Mouse (Mus musculus) forebrain, postnatal 0 days (tissue): ENCODE data around the gene Hcrtr1. TPM values are rescaled to one million over a fixed set of nuclear protein-coding genes. Genes with fewer than 3 reads are reported as not detected.

Experiments used
- ATAC-seq: fragments of 200-750 bp; cut with Nextera tagmentation; 2 replicates; pipeline ENCODE4 v1.8.0; 2017; ENCODE audit warnings: mild to moderate bottlenecking, moderate library complexity
- DNase-seq: peaks from one replicate; pipeline ENCODE4 v3.0.0-alpha.2; 2015
- H3K27ac ChIP-seq: fragments of 300-500 bp; sonication (generic); 2 replicates; pipeline ENCODE4 v1.5.1; 2014; ENCODE audit warnings: low read depth, mild to moderate bottlenecking, antibody characterized with exemption, low read length, moderate library complexity, mixed read lengths
- H3K27me3 ChIP-seq: fragments of 300-500 bp; sonication (generic); 2 replicates; pipeline ENCODE4 v1.6.1; 2014; ENCODE audit warnings: mild to moderate bottlenecking, low read length, mixed read lengths; ENCODE audit not compliant: insufficient read depth
- H3K36me3 ChIP-seq: fragments of 300-500 bp; sonication (generic); 2 replicates; pipeline ENCODE4 v1.6.1; 2014; ENCODE audit warnings: mild to moderate bottlenecking, moderate library complexity; ENCODE audit not compliant: insufficient read depth
- H3K4me1 ChIP-seq: fragments of 300-500 bp; sonication (generic); 2 replicates; pipeline ENCODE4 v1.6.1; 2014; ENCODE audit warnings: antibody characterized with exemption; ENCODE audit not compliant: insufficient read depth
- H3K4me2 ChIP-seq: fragments of 300-500 bp; sonication (generic); 2 replicates; pipeline ENCODE4 v1.6.1; 2014; ENCODE audit warnings: low read depth, mild to moderate bottlenecking, moderate library complexity
- H3K4me3 ChIP-seq: fragments of 300-500 bp; sonication (generic); 2 replicates; pipeline ENCODE4 v1.5.1; 2014; ENCODE audit warnings: low read depth, low read length, mixed read lengths
- H3K9ac ChIP-seq: fragments of 300-500 bp; sonication (generic); 2 replicates; pipeline ENCODE4 v1.6.1; 2014; ENCODE audit warnings: mild to moderate bottlenecking
- H3K9me3 ChIP-seq: fragments of 300-500 bp; sonication (generic); 2 replicates; pipeline ENCODE4 v1.6.1; 2016; ENCODE audit warnings: low read length
- CTCF ChIP-seq: sonication (generic); IDR thresholded peaks from 2 replicates; pipeline ENCODE4 v1.5.1; 2016; ENCODE audit warnings: antibody characterized with exemption, control low read depth, low read depth
- WGBS: fragments of 180-500 bp; shearing (Covaris S2); extraction: QIAGEN DNeasy Blood & Tissue Kit; methylation state at CpG from one replicate; pipeline ENCODE4 v1.1.7; 2014; 5-methylcytosine and 5-hydroxymethylcytosine counted together
- polyA plus RNA-seq: library from polyadenylated mRNA; unstranded; fragments of >200 nt; fragmentation: Nextera tagmentation; extraction: Ambion mirVana; gene quantifications from 2 replicates; pipeline ENCODE4 v1.2.1, GENCODE M21; 2015
- total RNA-seq: library from RNA; depleted of rRNA; stranded (reverse); fragments of >200 nt; gene quantifications from 2 replicates; pipeline ENCODE4 v1.2.3, GENCODE M21; 2014; rRNA removed

The Hcrtr1 gene
- total and polyA plus RNA-seq, 2 experiments from 2014 or later = 2.5 to 5.0 TPM

DNA sequence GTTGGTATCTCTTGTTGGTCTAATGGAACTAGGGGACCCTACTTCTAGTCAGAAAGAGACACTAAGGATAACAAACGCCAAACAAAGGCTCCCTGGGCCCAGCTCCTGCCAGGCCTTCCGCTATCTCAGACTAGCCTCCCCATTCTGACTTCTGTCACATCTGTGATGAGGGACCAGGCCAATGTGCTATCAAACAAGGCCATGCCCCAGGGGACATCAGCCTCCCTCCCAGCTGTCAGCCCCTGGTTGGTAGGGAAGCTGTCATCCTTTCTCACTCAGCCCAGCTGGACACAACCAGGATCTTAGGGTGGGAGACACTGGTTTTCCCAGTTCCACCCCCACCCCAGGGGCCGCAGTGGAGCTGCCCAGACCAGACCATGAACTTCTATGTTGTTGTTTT, 44.0 kb downstream of the Hcrtr1 start:
- DNase-seq = no peak
- H3K36me3 ChIP-seq = no peaks in the 10 kb centered on the region
- 40% methylated on average over 3 of the region's 3 CpGs for WGBS
- no peak overlapping the region for H3K27ac ChIP-seq
- no peaks in the 10 kb centered on the region for H3K4me1 ChIP-seq
- H3K27me3 ChIP-seq = no peaks in the 10 kb centered on the region
- no peak for TF ChIP-seq CTCF
- H3K9ac ChIP-seq = no peak overlapping the region
- no peak overlapping the region for H3K4me2 ChIP-seq
- no peaks in the 10 kb centered on the region for H3K9me3 ChIP-seq
- ATAC-seq = no peak
- H3K4me3 ChIP-seq = no peak overlapping the region

DNA sequence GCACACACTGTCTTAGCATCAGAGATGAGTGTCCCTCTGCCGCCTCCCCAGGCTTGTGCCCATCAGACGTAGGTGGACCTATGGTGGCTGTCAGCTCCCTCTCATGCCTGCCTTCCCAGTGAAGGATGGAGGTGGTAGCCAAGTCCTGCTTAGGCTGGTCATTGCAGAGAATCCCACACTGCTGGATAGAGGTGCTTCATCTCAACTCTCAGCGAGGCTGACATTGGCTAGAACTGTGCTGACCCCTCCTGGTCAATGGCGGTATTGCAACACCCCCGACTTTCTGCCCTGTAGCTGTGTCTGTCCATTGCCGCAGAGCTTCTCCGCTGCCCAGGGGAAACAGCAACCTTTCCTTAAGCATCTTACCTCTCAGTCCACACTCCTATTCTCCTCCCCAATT, 51.9 kb downstream of the Hcrtr1 start:
- no peaks in the 10 kb centered on the region for H3K9me3 ChIP-seq
- H3K4me1 ChIP-seq = no peaks in the 10 kb centered on the region
- H3K36me3 ChIP-seq = no peaks in the 10 kb centered on the region
- no peak overlapping the region for H3K27ac ChIP-seq
- peaks cover 6% of the 10 kb centered on the region; the same call in 1 of the 2 replicates for H3K27me3 ChIP-seq
- 11% methylated on average over 7 of the region's 7 CpGs for WGBS
- TF ChIP-seq CTCF = peak; percentile 100
- peak; percentile 73 for ATAC-seq
- no peak overlapping the region for H3K4me2 ChIP-seq
- H3K9ac ChIP-seq = no peak overlapping the region
- DNase-seq = peak; percentile 92
- H3K4me3 ChIP-seq = no peak overlapping the region

DNA sequence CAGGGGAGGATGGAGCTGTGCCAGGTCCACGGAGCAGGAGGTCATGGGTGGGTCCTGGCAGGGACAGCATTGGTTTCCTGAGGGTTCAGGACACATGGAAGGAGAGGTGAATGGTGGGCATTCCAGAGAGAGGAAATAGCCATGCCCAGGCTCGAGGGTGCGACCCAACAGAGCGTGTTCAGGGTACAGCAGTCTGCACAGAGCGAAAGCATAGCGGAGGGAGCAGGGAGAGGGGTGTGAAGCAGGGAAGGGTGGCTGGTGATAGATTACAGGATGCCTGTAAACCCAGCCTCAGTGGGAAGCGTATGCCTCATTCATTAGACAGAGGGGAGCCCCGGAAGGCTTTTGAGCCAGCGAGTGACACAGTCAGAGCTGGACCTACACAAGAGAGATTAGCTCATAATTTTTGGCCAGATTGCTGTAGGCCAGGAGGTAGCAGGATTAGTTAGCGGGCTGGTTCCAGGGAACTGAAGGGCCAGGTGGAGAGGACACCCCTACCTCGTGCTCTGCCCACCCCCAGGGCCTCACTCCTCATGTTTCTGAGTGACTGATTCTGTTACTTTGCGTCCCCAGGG, 53.8 kb downstream of the Hcrtr1 start:
- no peak for TF ChIP-seq CTCF
- DNase-seq (no peak), ATAC-seq (no peak)
- Histone ChIP-seq H3K9me3 (no peaks in the 10 kb centered on the region), H3K4me1 (peaks cover 4% of the 10 kb centered on the region), H3K27ac (no peak overlapping the region), H3K27me3 (peaks cover 6% of the 10 kb centered on the region; the same call in 1 of the 2 replicates), H3K36me3 (no peaks in the 10 kb centered on the region), H3K4me2 (no peak overlapping the region), H3K9ac (no peak overlapping the region), H3K4me3 (no peak overlapping the region)
- 61% methylated on average over 12 of the region's 12 CpGs for WGBS

DNA sequence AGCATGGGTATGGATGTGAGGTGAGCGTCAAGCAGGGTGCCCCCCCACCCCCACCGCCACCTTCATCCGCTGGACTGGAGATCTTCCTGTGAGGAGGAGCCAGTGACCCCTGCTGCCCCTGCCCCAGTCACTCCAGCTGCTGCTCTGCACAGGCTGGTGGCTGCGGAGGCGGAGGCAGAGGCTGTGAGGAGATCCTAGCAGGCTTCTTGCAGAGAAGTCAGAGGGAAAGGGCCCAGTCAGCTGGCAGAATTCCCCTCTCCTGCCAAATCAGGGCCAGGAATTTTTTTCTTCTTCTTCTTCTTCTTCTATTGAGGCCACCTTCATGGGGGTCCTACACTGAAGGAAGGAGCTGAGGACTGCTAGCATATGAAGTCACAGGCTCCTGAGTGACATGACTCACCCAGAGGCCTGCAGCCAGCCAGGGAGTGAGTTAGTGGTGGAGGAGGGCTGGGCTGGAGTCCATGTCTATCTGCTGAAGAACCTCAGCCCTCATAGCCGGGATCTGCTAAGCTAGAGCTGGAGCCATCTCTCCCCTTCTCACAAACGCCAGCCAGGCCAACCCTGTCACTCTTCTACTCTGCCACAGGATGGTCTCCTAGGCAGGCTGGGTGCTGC, 54.7 kb downstream of the Hcrtr1 start:
- 56% methylated on average over 7 of the region's 7 CpGs for WGBS
- ATAC-seq (no peak), DNase-seq (no peak)
- Histone ChIP-seq H3K27me3 (peaks cover 6% of the 10 kb centered on the region; the same call in 1 of the 2 replicates), H3K9ac (no peak overlapping the region), H3K4me1 (peaks cover 4% of the 10 kb centered on the region), H3K4me2 (no peak overlapping the region), H3K27ac (no peak overlapping the region), H3K36me3 (no peaks in the 10 kb centered on the region), H3K9me3 (no peaks in the 10 kb centered on the region), H3K4me3 (no peak overlapping the region)
- TF ChIP-seq CTCF = no peak

DNA sequence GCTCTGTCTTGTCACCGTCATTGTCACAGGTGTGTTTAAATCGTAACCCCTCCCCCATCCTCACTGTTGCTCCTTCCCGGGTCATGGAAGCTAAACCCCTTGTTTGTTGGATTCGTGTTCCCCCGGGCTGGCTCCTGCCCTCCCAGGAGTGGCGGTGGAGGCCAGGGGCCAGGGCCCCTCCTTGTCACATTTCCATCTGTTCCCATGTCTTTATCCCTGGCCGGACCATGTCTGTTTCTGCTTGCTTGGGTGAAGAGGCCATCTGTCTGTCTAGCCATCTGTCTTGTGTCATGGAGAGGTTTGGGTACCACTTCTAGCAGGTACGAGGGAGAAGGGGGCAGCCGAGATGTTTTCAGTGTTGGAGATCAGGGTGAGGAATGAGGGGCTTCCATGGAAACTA, 56.9 kb downstream of the Hcrtr1 start:
- DNase-seq (no peak), ATAC-seq (no peak)
- Histone ChIP-seq H3K27ac (no peak overlapping the region), H3K27me3 (no peaks in the 10 kb centered on the region), H3K4me1 (peaks cover 13% of the 10 kb centered on the region), H3K9me3 (no peaks in the 10 kb centered on the region), H3K4me3 (no peak overlapping the region), H3K9ac (no peak overlapping the region), H3K4me2 (no peak overlapping the region), H3K36me3 (no peaks in the 10 kb centered on the region)
- WGBS = 29% methylated on average over 9 of the region's 9 CpGs
- no peak for TF ChIP-seq CTCF

DNA sequence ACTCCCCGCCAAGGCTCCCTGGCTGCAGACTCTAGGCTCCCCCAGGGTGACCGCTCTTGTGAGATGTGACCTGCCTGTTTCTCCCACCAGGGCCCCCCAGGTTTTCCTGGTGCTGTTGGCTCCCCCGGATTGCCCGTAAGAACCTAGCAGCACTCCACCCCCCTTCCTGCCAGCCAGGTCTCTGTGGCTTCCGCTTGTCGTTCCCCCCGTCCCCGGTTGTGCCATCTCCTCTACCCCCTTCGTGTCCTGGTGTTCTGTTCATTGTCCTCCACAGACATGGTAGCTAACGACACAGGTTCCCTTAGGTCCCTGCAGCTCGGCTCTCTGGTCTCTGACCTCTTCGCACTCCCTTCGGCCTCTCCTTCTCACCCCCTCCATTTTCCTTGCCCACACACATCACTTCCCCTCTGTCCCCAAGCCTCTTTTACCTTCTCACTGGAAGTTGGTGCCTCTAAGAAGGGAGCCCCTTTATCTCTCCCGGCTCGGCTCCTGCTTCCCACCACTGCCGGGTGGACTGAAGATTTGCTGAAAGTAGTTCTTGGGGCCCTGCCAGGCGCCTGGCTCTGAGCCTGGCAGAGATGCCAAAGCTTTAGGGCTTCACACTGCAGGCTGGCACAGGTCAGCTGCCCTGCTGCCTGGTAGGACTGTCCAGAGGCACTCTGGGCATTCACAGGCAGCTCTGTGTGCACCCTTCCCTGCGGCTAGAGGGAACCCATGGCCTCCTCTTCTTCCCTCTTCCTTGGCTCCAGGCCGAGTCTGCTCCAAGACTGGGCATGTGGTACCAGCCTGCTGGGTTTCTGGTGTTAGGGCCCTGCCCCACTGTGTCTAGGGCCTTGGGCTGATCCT, 57.6 kb downstream of the Hcrtr1 start:
- H3K4me2 ChIP-seq = no peak overlapping the region
- ATAC-seq (peak; percentile 85), DNase-seq (peak; percentile 81)
- 49% methylated on average over 19 of the region's 19 CpGs for WGBS
- H3K4me1 ChIP-seq = peaks cover 13% of the 10 kb centered on the region
- no peak overlapping the region; the same call in 1 of the 2 replicates for H3K9ac ChIP-seq
- no peaks in the 10 kb centered on the region for H3K36me3 ChIP-seq
- peak overlapping the region; percentile 45; the same call in 1 of the 2 replicates for H3K27ac ChIP-seq
- 0 out of 2 replicates have a peak, but pooled peaks have one; percentile 25 for TF ChIP-seq CTCF
- H3K4me3 ChIP-seq = no peak overlapping the region
- H3K9me3 ChIP-seq = no peaks in the 10 kb centered on the region
- H3K27me3 ChIP-seq = no peaks in the 10 kb centered on the region

Other genes with a start within 250 kb of the Hcrtr1 start
- not detected in 2 replicates for gene Spocd1, start 210.1 kb downstream of the Hcrtr1 start, total RNA-seq
- gene Spocd1, start 210.1 kb downstream of the Hcrtr1 start, polyA plus RNA-seq = 0.05 TPM in 1 of 2 replicates, not detected in the other
- 195 and 216 TPM in 2 replicates for gene Adgrb2, start 154.5 kb downstream of the Hcrtr1 start, total RNA-seq
- 15.8 and 18.3 TPM in 2 replicates for gene Adgrb2, start 154.5 kb downstream of the Hcrtr1 start, polyA plus RNA-seq
- 21.8 and 29.7 TPM in 2 replicates for gene Col16a1, start 91.5 kb downstream of the Hcrtr1 start, total RNA-seq
- gene Col16a1, start 91.5 kb downstream of the Hcrtr1 start, polyA plus RNA-seq = 6.8 and 7.5 TPM in 2 replicates
- 51.6 and 52.9 TPM in 2 replicates for gene Pef1, start 36.8 kb downstream of the Hcrtr1 start, total RNA-seq
- gene Pef1, start 36.8 kb downstream of the Hcrtr1 start, polyA plus RNA-seq = 58.5 and 60.7 TPM in 2 replicates
- gene Tinagl1, start 35.8 kb upstream of the Hcrtr1 start, total RNA-seq = 3.5 and 6.7 TPM in 2 replicates
- 3.5 and 4.5 TPM in 2 replicates for gene Tinagl1, start 35.8 kb upstream of the Hcrtr1 start, polyA plus RNA-seq
- gene Gm853, start 83.0 kb upstream of the Hcrtr1 start, total RNA-seq = 0.08 TPM in 1 of 2 replicates, not detected in the other
- gene Gm853, start 83.0 kb upstream of the Hcrtr1 start, polyA plus RNA-seq = 0.08 and 0.28 TPM in 2 replicates
- gene Serinc2, start 139.8 kb upstream of the Hcrtr1 start, total RNA-seq = 12.7 and 14.0 TPM in 2 replicates
- gene Serinc2, start 139.8 kb upstream of the Hcrtr1 start, polyA plus RNA-seq = 22.5 and 24.2 TPM in 2 replicates
- 129 and 201 TPM in 2 replicates for gene Fabp3, start 169.2 kb upstream of the Hcrtr1 start, total RNA-seq
- 318 and 358 TPM in 2 replicates for gene Fabp3, start 169.2 kb upstream of the Hcrtr1 start, polyA plus RNA-seq
- gene Gm10570, start 169.3 kb upstream of the Hcrtr1 start, total RNA-seq = 1.1 and 1.8 TPM in 2 replicates
- gene Gm10570, start 169.3 kb upstream of the Hcrtr1 start, polyA plus RNA-seq = 1.0 and 1.2 TPM in 2 replicates
- gene Zcchc17, start 220.6 kb upstream of the Hcrtr1 start, total RNA-seq = 41.3 and 42.7 TPM in 2 replicates
- 97.8 and 112 TPM in 2 replicates for gene Zcchc17, start 220.6 kb upstream of the Hcrtr1 start, polyA plus RNA-seq
- 72.9 and 74.3 TPM in 2 replicates for gene Snrnp40, start 220.8 kb upstream of the Hcrtr1 start, total RNA-seq
- gene Snrnp40, start 220.8 kb upstream of the Hcrtr1 start, polyA plus RNA-seq = 97.9 and 99.3 TPM in 2 replicates